Mouse (Mus musculus): ENCODE measurements at regions not wholly inside any gene's neighbourhood (a gene's known extent, or its start where the extent isn't known, plus 50 kb on each side); places are given as distances from the start of the nearest gene placed in this dataset.

GRCm38 (mm10) chr6:52433234-52433633 is 119.9 kb downstream of the Evx1 start:
- TF ChIP-seq POLR2A (IDR thresholded peaks at IDR 0.05; ENCODE audit: control insufficient read depth, extremely low read depth, insufficient read depth, low read length, poor library complexity) (no peak), CTCF (IDR thresholded peaks at IDR 0.05; ENCODE audit: borderline replicate concordance, control insufficient read depth, extremely low read depth, insufficient read depth, low read length, poor library complexity) (no peak)
